Mouse (Mus musculus) gastrocnemius, postnatal 25 days (tissue): Measurements from ENCODE around the gene Grm7. TPM values are rescaled to one million over a fixed set of nuclear protein-coding genes. Genes with fewer than 3 reads are reported as not detected.

ENCODE experiments used
- DNase-seq: peaks from one replicate; pipeline ENCODE4 v3.0.0; 2022
- total RNA-seq, 2 experiments: library from RNA; stranded (reverse); gene quantifications; 1 replicate in 1 of 2; 2 replicates in 1 of 2; pipeline ENCODE4 v1.2.3; 2021

Grm7 gene
- total RNA-seq, 2 experiments from 2014 or later = 0.08 to 0.11 TPM

DNA sequence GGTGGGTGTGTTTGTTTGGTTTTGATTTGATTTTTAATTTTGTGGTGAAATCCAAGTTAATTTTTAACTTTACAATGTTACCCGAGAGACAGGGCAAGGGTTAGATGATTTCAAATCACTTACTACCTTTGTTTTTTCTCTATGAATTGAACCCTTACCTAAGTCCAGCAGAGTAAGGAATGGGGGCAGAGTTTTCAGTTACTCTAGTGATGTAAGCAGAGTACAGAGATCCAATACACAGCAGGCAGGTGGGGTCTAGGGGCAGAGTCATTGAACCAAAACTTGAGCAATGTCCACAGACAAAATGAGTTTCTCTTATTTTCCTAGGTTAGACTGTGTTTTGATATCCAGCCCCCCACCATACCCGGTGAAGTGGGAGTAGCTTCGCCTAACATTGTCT lies 723.2 kb downstream of the Grm7 start:
- DNase-seq = no peak

DNA sequence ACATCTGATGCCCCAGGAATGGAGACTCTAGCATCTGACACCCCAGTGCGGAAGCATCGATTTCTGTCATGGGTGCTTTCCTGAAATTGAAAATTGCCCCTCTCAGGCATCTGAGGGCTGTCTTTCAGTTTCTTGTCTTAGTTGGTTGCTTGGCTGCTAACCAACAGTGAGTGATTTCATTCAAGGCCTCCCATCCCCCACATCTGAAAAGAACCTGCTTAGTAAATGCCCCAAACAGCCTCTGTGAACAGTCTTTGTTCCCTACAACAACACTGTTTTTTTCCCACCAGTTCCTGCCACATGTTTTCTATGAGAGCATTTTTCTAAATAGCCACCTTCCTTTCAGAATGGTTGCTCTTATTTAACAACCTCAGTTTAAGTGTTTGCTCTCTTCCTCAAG lies 723.6 kb downstream of the Grm7 start:
- DNase-seq = no peak

DNA sequence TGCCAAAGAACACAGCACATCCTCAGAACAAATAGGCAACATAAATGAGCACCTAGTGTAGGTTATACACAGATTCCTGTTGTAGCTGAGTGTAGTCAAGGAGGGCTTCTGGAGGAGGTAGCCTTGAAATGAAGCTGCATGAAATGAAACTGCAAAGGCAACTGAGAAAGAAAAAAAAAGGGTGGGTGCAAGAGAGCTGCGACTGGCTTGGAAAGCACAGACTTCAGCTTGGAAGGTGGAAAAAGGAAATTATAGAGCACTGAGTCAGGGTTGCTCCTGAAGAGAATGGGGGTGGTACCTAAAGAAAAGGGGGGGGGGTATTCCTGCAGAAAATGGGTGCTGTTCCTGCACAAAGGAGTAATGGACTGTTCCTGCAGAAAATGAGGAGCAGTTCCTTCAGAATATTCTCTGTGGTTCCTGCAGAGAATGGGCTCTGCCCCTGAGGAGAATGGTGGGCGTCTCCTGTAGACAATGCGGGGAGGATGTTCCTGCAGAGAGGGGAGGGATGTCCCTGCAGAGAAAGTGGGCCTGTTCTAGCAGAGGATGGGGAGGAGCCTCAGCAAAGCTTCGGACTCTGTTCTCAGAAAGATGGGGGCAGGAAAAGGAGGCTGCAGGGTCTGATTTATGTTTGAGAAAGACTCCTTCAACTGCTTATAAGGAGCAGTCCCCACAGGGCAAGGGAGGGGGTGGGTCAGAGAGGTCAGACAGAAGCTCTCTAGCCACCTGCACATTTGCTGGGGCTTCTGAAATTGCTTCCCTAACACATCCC lies 726.4 kb downstream of the Grm7 start:
- no peak for DNase-seq

GRCm38 (mm10) chr6:111372626-111373380 lies 727.4 kb downstream of the Grm7 start:
- DNase-seq = no peak

DNA sequence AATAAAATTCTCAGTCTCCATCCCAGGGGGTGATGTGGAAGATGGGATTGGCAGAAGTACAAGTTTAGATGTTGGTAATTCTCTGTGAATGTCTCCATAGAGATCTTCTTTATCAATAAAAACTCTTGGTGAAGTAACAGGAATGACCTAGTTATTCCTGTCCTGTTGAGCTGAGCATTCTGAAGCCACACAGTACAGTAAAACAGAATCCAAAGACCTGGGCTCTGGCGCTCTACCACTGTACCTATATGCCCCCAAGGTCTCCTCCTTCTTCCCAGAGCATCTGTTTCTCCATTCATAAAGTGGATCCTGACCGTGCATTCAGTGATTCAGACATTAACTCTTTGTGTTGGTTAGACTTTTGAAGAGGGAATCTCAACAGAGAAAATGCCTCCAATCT lies 735.3 kb downstream of the Grm7 start:
- DNase-seq = no peak

- no peak for DNase-seq
Measured at GRCm38 (mm10) chr6:111408750-111409149, 763.4 kb downstream of the Grm7 start.

DNA sequence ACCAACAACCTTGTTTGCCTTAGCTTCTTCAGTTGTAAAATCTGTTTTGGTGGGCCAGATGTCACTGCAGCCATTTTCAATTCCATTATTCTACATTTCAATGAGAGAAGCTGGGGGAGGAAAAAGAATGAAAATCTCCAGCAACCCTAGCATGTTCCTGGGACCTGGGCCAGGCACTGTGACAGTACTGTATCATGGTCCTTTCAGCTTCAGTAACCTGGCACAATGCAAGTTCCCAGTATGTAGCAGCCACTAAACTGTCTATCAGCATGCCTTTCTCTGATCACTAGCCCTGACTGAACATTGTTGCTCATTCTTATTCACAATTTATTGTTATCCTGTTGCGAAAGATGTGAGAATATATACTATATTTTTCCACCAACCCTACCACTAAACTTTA lies 779.4 kb downstream of the Grm7 start:
- no peak for DNase-seq

- no peak for DNase-seq
Measured at GRCm38 (mm10) chr6:111446228-111446627, 800.8 kb downstream of the Grm7 start.

GRCm38 (mm10) chr6:111447851-111448250 lies 802.5 kb downstream of the Grm7 start:
- no peak for DNase-seq

DNA sequence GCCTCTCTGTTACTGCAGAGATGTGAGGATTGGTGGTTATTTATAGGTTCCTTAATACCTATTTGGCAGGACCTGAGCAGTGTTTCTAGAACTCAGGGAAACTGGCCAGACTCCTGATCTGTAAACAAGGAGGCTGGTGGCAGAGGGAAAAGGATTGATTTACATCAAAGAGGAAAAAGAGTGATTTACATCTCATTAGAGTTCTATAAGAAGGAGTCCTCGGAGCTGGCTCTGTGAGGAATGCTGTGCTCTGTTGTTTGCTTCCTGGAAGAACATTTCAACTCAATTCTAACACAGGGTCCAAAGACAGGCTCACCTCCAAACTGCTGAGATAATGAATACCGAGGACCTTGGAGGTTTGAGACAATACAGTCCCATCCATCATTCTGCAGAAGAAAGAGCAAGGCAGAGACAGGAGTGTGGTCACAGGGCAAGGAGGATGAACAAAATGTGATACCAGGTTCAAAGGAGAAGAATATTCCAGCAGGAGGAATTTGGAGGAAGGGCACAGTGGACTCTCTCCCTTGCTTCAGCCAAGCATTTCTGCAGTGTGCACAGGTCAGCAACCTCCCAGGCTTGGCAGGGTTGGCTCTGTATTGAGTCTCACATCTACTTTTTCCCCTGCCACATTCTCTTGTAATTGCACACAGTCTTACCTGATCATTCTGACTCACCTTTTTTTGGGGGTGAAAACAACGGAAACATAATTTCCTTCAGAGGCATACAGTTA lies 803.8 kb downstream of the Grm7 start:
- no peak for DNase-seq

DNA sequence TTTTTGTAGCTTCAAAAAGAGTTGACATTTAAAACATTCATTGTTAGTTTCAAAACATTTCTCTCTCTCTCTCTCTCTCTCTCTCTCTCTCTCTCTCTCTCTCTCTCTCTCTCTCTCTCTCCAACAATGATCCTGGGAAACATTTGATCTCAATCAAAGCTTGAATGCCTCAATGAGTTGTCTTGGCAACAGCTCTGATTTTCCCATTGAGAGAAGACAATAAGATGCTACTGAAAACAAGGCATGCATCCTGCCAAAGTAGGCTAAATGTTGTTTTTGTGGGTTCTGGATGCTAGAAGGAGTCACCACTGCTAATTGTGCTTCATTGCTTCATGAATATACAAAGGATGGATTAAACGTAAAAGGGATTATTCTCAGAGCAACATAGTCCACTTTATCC lies 836.5 kb downstream of the Grm7 start:
- DNase-seq = no peak

- DNase-seq = no peak
Measured at GRCm38 (mm10) chr6:111486081-111486480, 840.7 kb downstream of the Grm7 start.

DNA sequence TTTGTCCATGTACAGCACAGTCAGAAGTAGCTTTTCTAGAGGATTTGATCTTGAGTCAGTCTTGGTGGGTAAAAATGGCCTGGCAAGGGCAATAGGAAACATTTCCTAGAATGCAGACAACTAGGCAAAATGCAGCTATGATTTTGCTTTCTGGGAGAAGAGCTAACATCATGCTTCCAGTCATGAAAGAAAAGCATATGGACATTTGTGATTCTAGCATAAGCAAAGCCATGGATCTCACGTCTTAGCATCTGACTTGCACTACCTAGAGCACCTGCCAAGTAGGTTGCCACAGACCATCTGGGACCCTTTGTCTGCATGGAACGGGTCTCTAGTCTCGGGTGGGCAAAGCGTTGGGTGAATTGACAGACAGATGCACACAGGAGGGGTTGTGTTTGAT lies 842.2 kb downstream of the Grm7 start:
- no peak for DNase-seq

DNA sequence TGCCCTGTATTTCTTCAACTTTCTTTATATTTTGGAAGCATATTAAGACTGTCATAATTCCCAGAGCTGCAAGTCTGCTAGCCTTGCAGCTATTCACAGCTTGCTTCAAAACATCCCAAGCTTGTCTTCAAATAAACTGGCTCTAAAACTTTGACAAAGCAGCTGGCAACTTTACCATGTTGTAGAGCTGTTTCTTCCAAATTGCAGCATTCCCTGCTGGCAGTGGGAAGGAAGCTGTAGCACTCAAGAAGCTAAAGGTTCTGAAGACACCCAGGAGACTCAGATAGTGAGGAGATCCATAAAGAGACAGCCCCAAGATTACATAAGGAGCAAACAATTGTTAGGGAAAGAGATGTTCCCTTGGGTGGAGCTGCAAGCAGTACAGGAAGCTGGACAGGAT lies 846.8 kb downstream of the Grm7 start:
- DNase-seq = no peak

DNA sequence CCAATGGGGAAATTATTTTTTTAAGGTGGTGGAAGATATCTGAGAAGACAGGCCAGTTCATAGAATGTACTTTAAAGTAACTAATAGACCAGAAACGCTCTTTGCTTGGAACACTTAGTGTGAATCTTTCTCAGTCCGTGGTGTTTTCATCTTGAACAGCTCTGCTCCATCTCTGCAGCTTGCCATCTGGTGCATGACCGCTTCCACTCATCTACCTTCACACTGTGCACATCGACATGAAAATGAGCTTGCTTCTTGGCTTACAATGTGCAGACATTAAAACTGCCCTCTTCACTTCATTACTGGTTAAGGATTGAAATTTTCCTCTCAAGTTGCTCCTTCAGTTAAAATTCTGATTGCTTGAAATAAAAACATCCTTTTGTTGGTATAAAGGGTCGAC lies 854.2 kb downstream of the Grm7 start:
- no peak for DNase-seq

DNA sequence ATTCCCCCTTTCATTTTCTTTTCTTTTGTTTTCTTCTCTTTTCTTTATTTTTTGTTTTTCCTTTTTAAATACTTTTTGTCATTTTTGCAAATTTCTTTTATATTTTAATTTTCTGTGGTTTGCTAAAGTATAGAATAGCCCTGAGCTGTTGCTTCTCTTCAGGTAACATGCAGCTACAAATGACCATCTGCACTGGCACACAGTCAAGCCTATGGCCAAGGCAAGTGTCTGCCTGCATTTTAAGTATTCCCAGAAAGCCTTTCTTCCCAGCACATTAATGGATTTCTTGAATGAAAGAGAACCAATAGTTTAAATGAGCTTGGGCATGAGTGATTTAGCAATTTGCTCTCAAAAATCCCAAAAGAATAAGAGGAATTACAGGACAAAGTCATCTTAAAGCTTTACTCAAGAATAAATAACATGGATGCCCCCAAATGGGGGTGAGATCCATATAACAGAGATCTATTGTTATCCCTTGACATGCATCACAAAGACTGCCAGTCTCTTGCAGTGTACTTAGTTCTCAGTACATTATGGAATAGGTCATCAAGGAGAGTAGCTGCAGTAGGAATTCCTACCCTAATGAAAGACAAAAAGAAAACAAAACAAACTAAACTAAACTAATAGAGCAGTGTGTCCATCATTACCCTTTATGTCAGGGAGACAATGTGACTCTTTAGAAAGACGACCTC lies 865.5 kb downstream of the Grm7 start:
- DNase-seq = no peak

- no peak for DNase-seq
Measured at GRCm38 (mm10) chr6:111512359-111512758, 867.0 kb downstream of the Grm7 start.

DNA sequence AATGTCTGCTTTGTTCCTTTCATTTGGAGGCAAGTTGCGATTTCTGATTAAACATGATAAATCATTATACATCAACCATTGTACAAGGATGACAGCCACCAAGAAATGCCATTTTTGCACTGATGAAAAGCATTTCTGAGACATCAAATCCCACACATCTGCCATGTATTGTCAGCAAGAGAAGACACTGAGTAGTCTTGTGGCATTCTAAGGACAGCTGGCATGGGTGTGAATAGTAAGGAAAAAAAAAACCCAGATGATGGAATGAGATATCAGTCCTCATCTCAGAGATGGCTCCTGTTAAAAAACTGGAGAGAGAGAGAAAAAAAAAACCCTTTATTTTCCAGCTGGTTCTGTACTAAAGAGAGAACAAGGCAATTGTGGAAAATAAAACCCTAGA lies 875.8 kb downstream of the Grm7 start:
- no peak for DNase-seq

DNA sequence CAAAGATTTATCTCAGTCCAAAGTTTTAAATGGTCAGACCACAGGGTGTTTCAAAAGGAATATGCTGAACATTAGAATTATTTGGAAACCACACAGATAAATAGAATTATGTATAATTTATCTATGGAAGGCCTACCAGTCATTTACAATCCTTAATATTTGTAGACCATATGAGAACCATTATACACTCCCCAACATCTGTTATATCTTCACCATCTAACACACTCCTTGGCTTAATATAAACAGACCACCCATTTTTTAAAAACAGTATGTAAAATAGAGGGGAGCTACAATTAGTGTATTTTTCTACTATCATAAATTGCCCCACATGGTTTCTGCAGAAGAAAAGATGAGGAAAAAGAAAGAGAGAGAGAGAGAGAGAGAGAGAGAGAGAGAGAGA lies 876.7 kb downstream of the Grm7 start:
- no peak for DNase-seq

DNA sequence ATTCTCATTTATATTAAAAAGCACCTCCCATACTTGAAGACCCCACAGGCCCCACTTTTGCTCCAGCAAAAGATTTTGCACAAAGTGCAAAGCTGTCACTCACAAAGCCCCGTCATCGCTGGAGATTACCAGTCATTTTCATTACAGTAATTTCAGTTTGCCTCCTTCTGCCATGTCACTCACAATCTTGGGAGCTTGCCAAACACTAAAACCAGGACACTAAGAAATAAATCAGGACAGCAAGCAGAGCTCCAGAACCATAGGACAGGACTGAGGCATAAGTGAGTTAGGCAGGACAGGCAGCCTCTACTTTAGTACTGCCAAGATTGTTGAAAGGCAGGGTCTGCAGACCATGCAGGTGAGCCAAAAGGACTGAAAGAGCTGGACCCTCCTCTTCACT lies 884.6 kb downstream of the Grm7 start:
- no peak for DNase-seq

- DNase-seq = no peak
Measured at GRCm38 (mm10) chr6:111558588-111558987, 913.2 kb downstream of the Grm7 start.

DNA sequence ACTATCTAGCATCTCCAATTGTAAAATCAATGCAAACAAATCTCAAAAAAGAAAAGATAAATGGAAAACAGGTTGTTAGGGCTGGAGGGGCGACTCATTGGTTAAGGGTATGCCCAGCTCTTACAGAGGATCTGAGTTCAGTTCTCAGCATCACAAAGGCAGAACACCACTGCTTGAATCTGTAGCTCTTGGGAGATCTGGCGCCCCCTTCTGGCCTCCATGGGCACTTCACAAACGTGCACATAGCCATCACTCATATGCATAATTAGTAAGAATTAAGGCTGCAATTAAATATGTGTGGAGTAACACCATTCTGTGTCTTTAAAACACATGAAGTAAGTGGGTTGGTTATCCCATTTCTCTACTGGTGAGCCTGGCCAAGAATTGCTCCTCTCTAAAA lies 914.1 kb downstream of the Grm7 start:
- DNase-seq = no peak

GRCm38 (mm10) chr6:111561347-111561746 lies 916.0 kb downstream of the Grm7 start:
- no peak for DNase-seq
